ENCODE assay signal across 32 mouse cellular contexts in the genomic region with DNA sequence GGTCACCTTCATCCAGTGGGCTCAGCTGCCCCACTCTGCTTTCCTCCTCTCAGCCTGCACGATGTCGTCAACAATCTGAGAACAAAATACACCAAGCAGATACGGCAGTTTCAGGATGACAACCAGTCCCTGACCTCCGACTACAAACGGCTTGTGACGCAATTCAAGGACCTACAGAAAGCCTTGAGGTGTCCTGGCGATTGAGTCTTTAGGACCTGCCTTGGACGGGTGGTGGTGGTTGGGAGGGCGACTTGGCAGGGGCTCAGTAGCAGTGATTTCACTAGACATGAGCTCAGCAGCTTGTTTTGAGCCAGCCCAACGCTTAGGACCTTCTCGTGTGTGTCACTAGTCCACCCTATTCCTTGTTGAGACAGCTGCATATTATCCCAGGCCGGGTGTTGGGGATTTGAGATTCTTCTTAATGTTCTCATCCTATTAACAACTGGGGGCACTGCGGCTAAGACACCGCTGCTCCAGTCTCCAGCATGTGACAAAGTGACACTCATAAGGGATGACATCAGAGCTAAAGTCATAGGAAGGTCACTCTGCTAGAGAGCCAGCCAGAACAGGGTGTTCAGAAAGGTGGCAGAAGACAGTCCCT.
A peak's percentile ranks its signal among the peaks of the same experiment; 100 is the strongest.
DNase-seq lines count a peak whose midpoint lies in the region; ATAC-seq lines count a peak whose summit lies in the region.
"Had no signal": no experiment of that assay in that cellular context is flagged by ENCODE, and none has a peak within 500 bp of the region (broad histone marks: within the 10 kb centered on the region; RNA-seq: fewer than 3 reads in every experiment).

No protein-coding gene starts in this region.

- H3K27me3 ChIP-seq in heart, embryonic 11.5 days (ENCODE audit: control insufficient read depth, insufficient read depth, low read length) = no peaks in the 10 kb centered on the region
- no peaks in the 10 kb centered on the region for H3K27me3 ChIP-seq in midbrain, embryonic 11.5 days (ENCODE audit: control insufficient read depth, insufficient read depth, low read length)
- no peaks in the 10 kb centered on the region for H3K27me3 ChIP-seq in midbrain, embryonic 10.5 days (ENCODE audit: low read depth, poor library complexity, severe bottlenecking)
- H3K27me3 ChIP-seq: forebrain, embryonic 12.5 days; heart, embryonic 15.5 days; hindbrain, embryonic 15.5 days; kidney, embryonic 15.5 days; limb, embryonic 15.5 days; liver, embryonic 13.5 days; neural tube, embryonic 12.5 days; stomach, embryonic 15.5 days had no signal

- no peak overlapping the region for H3K27ac ChIP-seq in heart, embryonic 11.5 days (ENCODE audit: low read depth, low read length)
- H3K27ac ChIP-seq in midbrain, embryonic 11.5 days (ENCODE audit: low read depth, low read length) = no peak overlapping the region
- no peak overlapping the region for H3K27ac ChIP-seq in midbrain, embryonic 10.5 days (replicated peaks)
- H3K27ac ChIP-seq: forebrain, embryonic 12.5 days; heart, embryonic 15.5 days; hindbrain, embryonic 15.5 days; kidney, embryonic 15.5 days; layer of hippocampus, adult 2 months; left cerebral cortex, adult 2 months; limb, embryonic 15.5 days; liver, embryonic 13.5 days; macrophage; neural tube, embryonic 12.5 days; stomach, embryonic 15.5 days had no signal

- H3K4me1 ChIP-seq in heart, embryonic 11.5 days (ENCODE audit: control insufficient read depth, insufficient read depth, low read length) = 0 out of 2 replicates have a peak, but pooled peaks cover 5% of the 10 kb centered on the region
- no peaks in the 10 kb centered on the region for H3K4me1 ChIP-seq in midbrain, embryonic 11.5 days (ENCODE audit: control insufficient read depth, insufficient read depth, low read length)
- no peaks in the 10 kb centered on the region for H3K4me1 ChIP-seq in midbrain, embryonic 10.5 days
- H3K4me1 ChIP-seq: forebrain, embryonic 12.5 days; hindbrain, embryonic 15.5 days; kidney, embryonic 15.5 days; limb, embryonic 15.5 days; liver, embryonic 13.5 days; neural tube, embryonic 12.5 days; stomach, embryonic 15.5 days had no signal

- H3K9me3 ChIP-seq in heart, embryonic 11.5 days (replicated peaks; ENCODE audit: control insufficient read depth, low read length) = no peaks in the 10 kb centered on the region
- H3K9me3 ChIP-seq in midbrain, embryonic 11.5 days (ENCODE audit: control insufficient read depth, low read length) = no peaks in the 10 kb centered on the region
- no peaks in the 10 kb centered on the region for H3K9me3 ChIP-seq in midbrain, embryonic 10.5 days (replicated peaks)
- H3K9me3 ChIP-seq: forebrain, embryonic 12.5 days; G1E; heart, embryonic 15.5 days; hindbrain, embryonic 15.5 days; kidney, embryonic 15.5 days; limb, embryonic 15.5 days; liver, embryonic 13.5 days; neural tube, embryonic 12.5 days; stomach, embryonic 15.5 days had no signal

- ATAC-seq in heart, embryonic 11.5 days (replicated peaks; ENCODE audit: insufficient number of reproducible peaks, low FRiP score, low TSS enrichment) = no peak
- no peak for ATAC-seq in midbrain, embryonic 11.5 days (ENCODE audit: low FRiP score)
- no peak for ATAC-seq in erythroid progenitor cell, adult 5-6 weeks (replicated peaks; ENCODE audit: low FRiP score, poor library complexity, severe bottlenecking)
- ATAC-seq: forebrain, postnatal 0 days; midbrain, embryonic 16.5 days had no signal

- H3K9ac ChIP-seq in heart, embryonic 11.5 days (ENCODE audit: low read depth, low read length) = no peak overlapping the region
- H3K9ac ChIP-seq in midbrain, embryonic 11.5 days (ENCODE audit: low read length) = no peak overlapping the region
- H3K9ac ChIP-seq: forebrain, embryonic 12.5 days; forebrain, postnatal 0 days; heart, embryonic 15.5 days; hindbrain, embryonic 15.5 days; kidney, embryonic 15.5 days; limb, embryonic 15.5 days; liver, embryonic 13.5 days; neural tube, embryonic 12.5 days; stomach, embryonic 15.5 days had no signal

- H3K4me2 ChIP-seq in heart, embryonic 11.5 days = no peak overlapping the region
- no peak overlapping the region for H3K4me2 ChIP-seq in midbrain, embryonic 11.5 days
- H3K4me2 ChIP-seq: forebrain, embryonic 12.5 days; heart, embryonic 15.5 days; hindbrain, embryonic 15.5 days; kidney, embryonic 15.5 days; limb, embryonic 15.5 days; liver, embryonic 13.5 days; neural tube, embryonic 12.5 days; stomach, embryonic 15.5 days had no signal

- no peak overlapping the region for H3K4me3 ChIP-seq in heart, embryonic 11.5 days (ENCODE audit: low read depth, low read length)
- H3K4me3 ChIP-seq in midbrain, embryonic 11.5 days (ENCODE audit: low read depth, low read length) = no peak overlapping the region
- H3K4me3 ChIP-seq in midbrain, embryonic 10.5 days = no peak overlapping the region
- H3K4me3 ChIP-seq: erythroblast, embryonic 14.5 days; forebrain, embryonic 12.5 days; heart, embryonic 15.5 days; hindbrain, embryonic 15.5 days; kidney, embryonic 15.5 days; layer of hippocampus, adult 2 months; left cerebral cortex, adult 2 months; limb, embryonic 15.5 days; liver, embryonic 13.5 days; neural tube, embryonic 12.5 days; stomach, embryonic 15.5 days had no signal

- WGBS in heart, embryonic 11.5 days (ENCODE audit: insufficient replicate concordance) = 67% methylated on average over 14 of the region's 14 CpGs
- 86% methylated on average over 14 of the region's 14 CpGs for WGBS in midbrain, embryonic 11.5 days
- 89% methylated on average over 14 of the region's 14 CpGs for WGBS in midbrain, embryonic 10.5 days

- DNase-seq in adrenal gland, adult (ENCODE audit: inconsistent age in 2 of 2, low spot score in 1 of 2) = peak; percentile 37 to 77
- DNase-seq in adrenal gland, postnatal 4 days (ENCODE audit: low spot score in 2 of 2) = no peak
- peak; percentile 26 for DNase-seq in heart, postnatal 4 days
- peak; percentile 47 for DNase-seq in midbrain, embryonic 11.5 days (ENCODE audit: low spot score, missing footprints)
- no peak for DNase-seq in midbrain, embryonic 10.5 days (ENCODE audit: low spot score)
- peak; percentile 21 to 40 for DNase-seq in adrenal gland, postnatal 36 days
- DNase-seq: cerebellum, adult 11-12 months; cerebellum, adult 9-11 months; embryo, embryonic 11 days; forebrain, postnatal 0 days; kidney, adult 18-20 months; kidney, postnatal 36 days; liver, embryonic 13.5 days; lung, adult 2 months; right cerebral cortex, postnatal 25 days; thymus, adult 18-20 months; thymus, postnatal 25 days had no signal

- H3K36me3 ChIP-seq in heart, embryonic 11.5 days (ENCODE audit: control insufficient read depth, insufficient read depth, low read length) = no peaks in the 10 kb centered on the region
- no peaks in the 10 kb centered on the region for H3K36me3 ChIP-seq in midbrain, embryonic 11.5 days (ENCODE audit: control insufficient read depth, insufficient read depth, low read length)
- no peaks in the 10 kb centered on the region for H3K36me3 ChIP-seq in midbrain, embryonic 10.5 days
- H3K36me3 ChIP-seq: forebrain, embryonic 12.5 days; G1E; heart, embryonic 15.5 days; hindbrain, embryonic 15.5 days; kidney, embryonic 15.5 days; limb, embryonic 15.5 days; liver, embryonic 13.5 days; neural tube, embryonic 12.5 days; stomach, embryonic 15.5 days had no signal

Comparison
In these comparisons a context has a peak if more than half of its experiments do, and no peak if none do; other contexts are left out.
1. DNase-seq: peak in adrenal gland, adult (2 of 2), heart, postnatal 4 days (single experiment), midbrain, embryonic 11.5 days (single experiment) and adrenal gland, postnatal 36 days (2 of 2); none in adrenal gland, postnatal 4 days (0 of 2) and midbrain, embryonic 10.5 days (single experiment).